Mouse (Mus musculus): ENCODE measurements around the gene Tmem169.

- TF ChIP-seq CTCF (IDR thresholded peaks at IDR 0.05; ENCODE audit: borderline replicate concordance, insufficient read depth, low read length) (no peak), POLR2A (IDR thresholded peaks at IDR 0.05; ENCODE audit: low read depth, low read length) (no peak)
These were observed 42.1 kb downstream of the Tmem169 start for GRCm38 (mm10) chr1:72326162-72326821.

All from embryonic fibroblast, embryonic 13.5 days (primary cell).